Mouse (Mus musculus): ENCODE results near the gene Fap.

Gene Fap

DNA sequence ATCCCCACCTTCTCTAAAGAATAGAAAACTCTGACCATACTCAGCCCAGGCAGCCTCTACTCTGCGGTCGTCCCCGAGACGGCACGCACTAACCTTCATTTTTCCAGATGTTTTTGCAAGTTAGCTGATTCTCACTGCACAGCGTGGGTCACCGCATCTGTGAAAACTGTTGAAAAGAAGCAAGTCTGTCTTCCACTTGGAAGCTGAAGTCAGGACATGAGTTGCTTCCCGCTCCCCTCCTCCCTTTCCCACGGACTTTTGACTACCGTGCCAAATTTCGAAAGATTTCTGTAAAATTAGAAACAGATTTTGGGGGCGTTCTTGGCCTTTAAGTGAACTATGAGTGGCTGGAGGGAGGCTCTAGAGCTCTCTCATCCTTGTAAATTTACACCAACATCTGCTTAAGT, at the start of gene Fap:
Gene Fap, minus strand, starts transcription at position 323 of the 407 bp plus-strand sequence.
- peak; percentile 10 for DNase-seq

DNA sequence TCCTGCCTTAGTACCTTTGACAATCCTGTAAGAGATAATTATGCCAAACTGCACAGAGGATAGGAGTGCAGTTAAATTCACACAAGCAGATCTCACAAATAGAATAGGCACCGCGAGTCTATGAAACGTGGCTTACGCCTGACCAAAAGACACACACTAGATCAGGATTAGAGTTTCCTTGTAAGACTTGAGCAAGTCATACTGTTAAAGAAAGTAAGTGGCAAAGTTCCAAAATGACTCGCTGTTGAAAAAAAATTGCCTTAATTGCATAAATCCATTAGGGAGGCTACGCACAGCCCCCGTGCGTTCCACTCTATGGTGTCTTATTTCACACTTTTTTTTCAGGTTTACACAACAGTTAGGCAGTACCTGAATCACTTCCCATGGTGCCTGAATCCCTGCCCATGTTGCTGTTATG, 49.2 kb upstream of the Fap start:
- no peak for DNase-seq

DNA sequence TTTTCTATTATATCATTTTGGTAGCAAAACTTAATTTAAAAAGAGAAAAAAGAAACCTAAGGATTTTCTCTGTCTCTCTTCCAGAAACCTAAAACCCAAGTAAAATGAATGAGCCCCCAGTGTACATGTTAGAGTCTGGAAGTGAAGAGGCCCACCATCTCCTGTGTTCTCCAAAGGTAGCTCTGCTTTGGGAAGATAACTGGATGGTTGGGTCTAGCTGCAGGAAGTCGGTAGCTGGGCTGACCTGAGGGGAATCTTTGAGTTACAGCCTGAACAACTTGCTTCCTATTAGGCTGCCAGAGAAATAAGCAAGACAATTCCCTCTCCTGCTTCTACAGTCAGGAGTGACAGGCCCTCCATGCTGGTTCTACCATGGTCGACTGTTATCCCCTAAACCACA, 45.8 kb upstream of the Fap start:
- no peak for DNase-seq

DNA sequence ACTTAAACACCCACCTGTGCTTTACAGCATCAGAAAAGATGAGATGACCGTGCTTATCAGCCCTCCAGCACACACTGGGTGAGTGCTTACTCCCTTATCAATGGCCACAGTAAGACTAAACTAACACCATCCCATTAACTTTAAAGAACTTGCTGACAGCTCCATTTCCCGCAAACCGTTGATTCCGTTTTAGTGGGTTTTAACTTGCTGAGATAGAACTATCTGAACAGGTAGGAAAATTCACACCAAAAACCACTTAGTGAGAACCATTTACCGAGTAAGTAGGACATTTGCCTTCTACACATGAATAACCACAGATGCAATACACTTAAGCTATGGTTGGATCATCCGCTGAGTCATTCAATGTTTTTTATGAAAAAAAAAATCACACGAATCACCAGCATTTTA, 45.1 kb upstream of the Fap start:
- DNase-seq: no peak

DNA sequence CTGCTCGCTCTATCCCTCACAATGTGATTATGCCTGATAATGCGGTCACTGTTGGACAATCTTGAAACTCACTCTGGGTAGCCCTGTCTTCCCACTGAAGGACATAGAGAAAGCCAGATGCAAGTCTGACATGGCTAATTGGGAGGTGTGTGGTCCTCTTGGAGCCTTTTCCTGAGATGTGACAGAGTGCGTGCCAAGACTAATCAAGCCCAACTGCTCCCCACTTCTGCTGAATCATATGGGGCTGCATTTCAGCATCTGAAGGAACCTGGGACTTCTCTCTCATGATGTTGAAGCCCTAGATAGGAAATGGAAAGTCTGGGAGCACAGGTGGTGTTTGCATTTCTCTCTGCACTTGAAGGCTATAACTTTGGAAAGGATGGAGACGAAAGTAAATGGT, 39.3 kb upstream of the Fap start:
- no peak for DNase-seq

DNA sequence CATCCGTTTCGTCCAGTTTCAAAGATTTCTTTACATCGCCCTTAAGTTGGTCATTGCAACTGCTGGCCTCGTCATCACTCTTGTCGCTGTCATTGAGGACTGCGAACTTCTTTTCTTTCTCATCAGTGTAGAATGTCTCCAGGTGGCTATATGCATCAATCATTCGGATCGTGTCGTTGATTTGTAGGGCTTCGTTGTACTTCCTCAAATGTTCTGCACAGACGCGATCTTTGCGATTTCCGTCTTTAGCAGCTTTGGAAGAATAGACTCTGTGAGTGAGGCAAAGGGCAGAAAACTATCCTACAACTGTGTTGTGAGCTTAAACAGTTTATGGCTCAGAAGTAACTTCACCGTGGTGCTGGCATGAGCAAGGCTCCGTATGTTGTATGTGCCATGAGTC, 32.3 kb upstream of the Fap start:
- no peak for DNase-seq

DNA sequence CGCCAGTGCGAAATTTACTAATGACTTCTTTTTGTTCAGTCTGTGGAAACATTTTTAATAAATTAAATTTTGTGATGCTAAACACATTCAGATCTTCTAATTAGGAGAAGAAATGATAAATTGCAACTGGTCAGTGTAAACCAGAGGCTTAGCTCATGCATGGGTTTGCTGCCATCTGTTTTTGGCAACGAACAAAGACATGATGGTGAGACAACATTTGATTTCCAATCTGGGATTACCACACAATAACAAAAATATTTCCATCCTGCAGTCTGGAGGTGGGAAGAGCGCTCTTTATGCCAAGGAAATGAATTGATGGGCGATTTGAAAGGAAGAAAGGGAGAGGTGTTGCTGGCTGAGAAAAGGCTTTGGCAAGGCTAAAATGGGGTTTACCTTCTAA, 29.7 kb upstream of the Fap start:
- DNase-seq: no peak

DNA sequence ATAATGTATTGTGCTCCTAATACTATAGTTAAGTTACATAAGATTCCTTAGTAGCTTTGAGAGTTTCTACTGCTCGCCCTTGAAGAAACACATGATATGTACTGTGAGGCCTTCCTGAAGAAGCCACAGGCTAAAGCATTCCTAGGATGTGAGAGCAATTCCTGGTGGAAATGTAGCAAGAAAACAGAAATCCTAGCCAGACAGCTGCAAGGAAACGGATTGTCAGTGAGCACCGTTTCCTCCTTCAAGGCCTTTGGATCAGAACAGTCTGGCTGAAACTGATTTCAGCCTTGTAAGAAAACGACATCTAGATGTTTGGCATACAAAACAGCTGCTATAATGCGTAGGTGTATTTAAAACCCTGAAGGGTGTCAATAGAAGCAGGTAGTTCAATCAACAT, 22.7 kb upstream of the Fap start:
- DNase-seq: no peak

DNA sequence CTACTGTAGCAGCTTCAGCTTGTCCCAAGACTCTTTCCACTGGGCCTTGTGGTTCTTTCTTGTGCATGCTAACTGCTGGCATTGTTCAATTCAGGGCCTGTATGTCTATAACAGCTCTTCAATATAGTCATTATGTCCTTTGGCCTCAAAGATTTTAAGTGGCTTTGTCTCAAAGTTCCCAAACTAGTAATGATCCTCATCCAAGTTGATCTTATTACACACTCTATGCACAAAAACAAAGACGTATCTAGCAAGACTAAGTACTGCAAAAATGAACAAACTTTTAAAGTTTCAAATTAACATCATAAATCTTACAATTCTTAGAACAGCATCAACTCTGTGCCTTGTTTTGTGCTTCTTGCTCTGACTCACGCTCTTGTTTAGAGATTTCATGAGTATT, 20.6 kb upstream of the Fap start:
- DNase-seq: no peak

DNA sequence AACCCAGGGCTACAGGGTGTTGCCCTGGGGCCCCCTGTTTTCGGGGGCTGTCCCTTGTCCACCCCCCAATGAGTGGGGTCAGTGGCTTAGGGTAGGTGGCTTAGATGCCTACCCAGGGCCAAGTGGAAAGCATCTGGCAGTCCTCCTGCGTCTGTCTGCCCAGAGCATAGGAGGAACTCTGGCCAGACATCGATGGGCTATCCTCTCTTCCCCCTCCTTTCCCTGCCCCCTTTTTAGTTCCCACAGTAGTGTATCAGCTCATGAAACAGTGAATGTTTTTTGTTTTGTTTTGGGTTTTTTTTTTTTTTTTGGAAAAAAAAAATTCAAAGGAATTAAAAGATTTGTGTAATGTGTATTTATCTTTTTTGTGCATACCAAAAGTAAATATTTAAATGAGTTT, 17.7 kb upstream of the Fap start:
- no peak for DNase-seq

DNA sequence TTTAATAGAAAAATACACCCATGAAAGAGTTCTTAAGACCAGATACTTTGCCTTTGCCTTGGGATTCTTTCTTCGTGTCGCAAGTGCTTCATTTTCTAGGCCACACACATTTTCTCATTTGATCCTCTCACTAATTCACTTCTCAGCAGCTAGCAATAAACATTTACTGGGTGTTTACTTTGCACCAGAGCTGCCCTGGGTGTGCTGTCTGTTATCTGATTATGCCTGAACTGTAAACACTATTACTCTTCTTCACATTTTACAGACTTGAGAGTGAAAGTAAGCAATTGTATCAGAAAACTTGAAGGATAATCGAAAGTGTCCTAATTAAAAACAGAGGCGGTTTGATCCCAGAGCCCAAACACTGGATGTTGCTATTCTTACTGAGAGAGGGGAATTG, 15.5 kb upstream of the Fap start:
- DNase-seq: no peak

DNA sequence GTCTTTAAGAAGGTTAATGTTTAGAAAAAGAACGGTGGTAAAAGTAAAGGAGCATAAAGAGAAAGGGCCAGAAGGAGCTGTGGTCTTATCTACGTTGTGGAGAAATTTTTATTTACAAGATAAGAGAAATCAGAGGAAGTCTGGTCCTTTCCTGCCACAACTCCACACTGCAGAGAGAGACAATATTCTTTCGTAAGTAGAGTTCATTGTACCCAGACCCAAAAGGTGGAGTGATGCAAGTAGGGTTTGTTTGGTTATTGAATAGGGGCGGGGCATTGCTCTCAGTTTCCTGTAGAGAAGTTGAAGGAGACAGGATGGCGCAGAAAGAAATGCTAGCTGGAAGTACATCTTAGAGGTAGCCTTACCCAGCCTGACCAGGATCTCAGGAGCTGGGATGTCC, 11.9 kb upstream of the Fap start:
- no peak for DNase-seq

DNA sequence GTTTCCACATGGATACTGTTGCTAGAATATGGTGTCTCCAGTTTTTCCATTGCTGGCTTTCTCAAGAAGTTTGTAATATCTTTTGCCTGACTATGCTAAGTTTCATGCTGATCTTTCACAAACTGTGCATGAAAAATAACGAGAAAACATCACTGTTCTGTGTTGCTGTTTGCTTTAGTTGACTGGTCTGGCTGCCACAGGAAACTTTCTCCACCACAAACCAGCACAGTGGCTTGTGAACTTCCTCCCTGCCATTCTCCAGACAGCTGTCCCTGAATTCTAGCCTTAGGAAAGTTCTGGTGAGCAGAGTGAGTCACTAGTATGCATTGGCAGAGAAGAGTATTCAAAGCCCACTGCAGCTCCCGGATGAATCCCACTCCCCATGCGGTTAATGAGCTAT, 1.1 kb upstream of the Fap start:
- no peak for DNase-seq

DNA sequence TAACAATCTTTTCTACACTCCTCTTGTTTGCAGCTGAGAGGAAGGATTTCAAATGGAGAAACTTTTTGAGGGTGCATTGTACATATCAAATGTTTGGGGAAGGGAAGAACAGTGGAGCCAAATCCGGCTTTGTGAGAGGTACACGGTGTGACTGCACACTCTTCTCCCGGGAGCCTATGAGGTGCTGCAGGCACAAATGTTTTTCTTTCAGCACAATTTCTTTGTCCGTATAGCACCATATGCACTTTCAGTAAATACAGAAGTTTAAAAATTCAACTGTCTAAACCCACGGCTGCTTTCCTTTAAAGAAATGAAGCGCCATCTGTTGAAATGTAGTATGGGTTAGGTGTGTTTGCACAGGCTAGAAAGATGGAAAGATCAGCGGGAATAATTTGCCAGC, 375 bp upstream of the Fap start:
- no peak for DNase-seq

DNA sequence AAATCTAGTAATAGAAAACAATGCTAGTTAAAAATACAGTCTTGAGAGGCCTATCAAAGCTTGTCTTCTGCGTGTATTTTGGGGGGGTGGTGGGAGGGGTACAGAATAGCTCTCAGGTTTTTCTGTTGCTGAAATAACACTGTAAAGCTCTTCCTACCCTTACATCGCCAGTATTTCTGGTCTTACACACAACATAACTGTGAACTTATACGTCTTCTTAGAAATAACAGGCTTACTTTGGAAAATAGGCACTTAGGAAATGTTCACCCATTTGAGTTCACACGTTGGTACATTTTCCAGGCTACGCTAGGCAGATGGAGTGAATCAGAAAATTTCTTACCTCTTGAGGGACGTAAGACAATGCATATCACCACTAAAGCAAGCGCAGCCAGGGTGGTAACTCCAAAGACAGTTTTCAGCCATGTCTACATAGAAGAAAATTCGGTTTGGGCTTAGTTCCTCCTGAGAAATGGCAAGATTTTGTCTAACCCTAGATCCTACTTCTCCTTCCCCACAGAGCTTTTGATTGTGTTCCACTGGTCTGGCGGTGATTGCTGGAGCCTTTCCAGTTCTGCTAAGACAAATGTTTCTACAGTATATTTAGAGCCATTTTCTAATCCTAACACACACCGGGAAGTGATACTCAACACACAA, 649 bp downstream of the Fap start:
- no peak for DNase-seq

DNA sequence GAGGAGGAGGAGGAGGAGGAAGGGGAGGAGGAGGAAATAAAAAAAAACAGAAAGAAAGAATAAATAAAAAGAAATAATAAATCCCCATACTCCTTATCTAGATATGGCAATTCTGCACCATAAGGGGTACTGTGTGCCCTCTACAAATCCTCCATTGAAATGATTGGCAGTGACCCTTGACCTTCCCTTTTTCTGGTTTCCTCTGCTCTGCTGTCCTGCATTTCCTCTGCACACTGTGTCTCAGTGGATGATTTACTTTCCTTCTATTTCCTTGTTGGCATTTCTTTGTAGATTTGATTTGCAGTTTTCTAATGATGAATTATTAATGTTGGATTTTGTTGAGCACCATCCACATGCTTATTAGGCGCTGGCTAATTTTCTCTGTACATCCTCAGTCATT, 9.2 kb downstream of the Fap start:
- no peak for DNase-seq

DNA sequence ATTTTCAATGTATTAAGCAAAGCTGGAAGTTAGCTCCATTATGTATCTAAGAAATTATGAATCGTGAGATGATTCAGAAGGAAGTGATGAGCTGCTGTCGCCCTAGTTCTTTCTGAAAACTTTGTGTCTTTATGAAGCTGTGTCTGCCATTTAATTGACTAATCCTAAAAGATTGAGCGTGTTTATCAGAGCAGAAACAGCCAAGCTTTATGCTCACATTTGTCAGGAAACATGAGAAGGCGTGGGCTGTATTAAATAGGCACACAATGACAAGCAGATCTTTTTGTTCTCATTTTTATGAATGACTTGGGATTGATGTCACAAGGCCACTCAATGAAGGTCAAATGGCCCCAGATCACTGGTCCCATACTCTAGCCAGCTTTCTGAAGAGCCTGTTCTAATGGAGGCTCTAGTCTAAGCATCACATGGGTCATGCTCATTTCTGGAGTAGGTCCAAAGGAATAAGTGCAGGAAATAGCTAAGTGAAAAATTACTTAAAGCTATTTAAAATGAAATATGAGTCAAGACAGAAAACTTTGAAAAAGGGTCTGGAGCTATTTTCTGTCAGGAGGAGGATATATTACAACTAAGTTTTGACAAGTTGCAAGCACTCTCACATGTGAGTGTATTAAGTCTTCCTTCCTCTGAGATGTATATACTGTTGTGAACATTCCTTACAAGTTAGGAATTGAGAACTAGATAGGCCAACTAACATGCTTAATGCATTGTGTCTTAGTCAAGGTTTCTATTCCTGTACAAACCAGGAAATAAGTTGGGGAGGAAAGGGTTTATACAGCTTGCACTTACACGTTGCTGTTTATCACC, 11.0 kb downstream of the Fap start:
- no peak for DNase-seq

DNA sequence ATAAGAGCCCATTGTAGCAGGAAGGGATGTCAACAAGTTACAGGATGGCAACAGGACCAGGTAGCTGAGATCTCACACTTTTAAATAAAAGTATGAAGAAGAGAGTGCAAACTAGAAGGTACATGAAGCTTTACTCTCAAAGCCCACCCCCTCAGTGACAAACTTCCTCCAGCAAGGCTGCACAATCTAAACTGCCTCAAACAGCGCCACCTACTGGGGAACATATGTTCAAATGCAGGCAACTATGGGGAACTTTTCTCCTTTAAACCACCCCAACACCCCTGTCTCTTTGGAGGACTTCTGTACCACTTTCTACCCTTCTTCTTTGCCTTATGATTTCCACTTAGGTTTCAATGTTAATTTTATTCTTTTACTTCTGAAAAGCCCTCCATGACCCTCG, 16.5 kb downstream of the Fap start:
- no peak for DNase-seq

DNA sequence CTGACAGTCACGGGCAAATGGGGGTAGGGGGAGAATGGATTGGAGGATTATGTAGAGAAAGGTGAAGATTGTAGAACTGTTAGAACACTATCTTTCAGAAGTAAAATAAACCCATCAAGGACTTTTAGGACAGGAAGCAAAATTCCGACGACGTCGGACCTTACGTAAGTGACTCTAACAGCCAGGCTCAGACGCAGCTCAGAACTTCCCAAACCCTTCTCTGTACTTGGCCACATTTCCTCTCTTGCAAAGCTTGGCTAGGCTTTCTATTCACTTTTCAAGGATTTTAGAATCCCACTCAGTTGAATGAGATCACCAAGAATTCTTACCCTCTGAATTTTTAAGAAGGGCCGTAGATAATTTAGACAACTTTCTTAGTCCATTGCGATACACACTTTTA, 17.5 kb downstream of the Fap start:
- no peak for DNase-seq

DNA sequence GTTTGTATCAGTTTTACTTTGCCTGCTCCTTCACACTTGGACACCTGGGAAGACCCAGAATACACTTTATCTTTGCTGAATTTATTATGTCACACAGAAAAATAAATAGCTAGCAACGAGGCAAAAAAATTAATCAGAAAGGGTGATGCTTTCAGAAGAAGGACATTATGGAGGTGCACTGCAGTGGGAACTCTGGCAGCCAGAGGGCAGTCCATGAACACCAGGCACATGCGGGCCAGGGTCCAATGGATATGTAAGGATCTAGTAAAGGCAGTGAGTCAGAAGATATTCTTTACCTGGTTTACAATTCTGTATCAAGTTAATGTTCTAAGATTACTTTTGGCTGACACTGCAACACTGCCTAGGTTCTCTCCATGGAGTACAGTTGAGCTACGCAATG, 24.2 kb downstream of the Fap start:
- peak; percentile 10 for DNase-seq

DNA sequence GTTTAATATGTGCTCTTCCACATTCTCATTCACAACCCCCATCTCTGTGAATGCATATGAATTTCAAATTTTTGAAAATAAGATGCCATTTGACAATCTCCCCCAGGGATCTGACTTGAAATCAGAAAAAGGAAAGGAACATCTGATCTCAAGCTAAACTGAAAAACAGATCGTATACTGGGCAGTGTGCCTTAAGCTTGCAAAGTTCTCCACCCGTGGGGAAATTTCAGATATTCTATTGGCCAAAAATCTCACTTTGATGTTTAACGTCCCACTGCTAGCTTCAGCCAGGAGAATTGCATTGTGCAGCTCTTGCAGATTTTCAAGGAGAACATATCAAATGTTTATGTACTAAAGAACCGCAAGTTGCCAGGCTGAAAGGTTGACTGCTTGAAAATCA, 24.7 kb downstream of the Fap start:
- no peak for DNase-seq

DNA sequence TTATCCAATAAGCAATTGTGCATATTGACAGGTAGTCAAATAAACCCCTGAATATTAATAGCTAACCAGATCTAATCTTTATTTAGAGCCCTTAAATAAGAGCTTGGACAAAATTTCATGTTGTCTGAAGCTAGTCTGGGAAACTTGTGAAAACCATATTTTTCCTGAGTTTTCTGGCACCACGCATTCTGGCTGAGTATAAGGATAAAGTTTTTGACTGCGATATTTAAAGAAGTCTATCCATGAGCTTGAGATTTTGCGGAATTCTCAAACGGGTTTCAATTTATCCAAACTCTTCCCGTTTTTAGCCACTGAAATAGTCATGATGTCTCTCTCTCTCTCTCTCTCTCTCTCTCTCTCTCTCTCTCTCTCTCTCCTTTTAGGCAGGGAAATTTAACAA, 25.8 kb downstream of the Fap start:
- DNase-seq: no peak

DNA sequence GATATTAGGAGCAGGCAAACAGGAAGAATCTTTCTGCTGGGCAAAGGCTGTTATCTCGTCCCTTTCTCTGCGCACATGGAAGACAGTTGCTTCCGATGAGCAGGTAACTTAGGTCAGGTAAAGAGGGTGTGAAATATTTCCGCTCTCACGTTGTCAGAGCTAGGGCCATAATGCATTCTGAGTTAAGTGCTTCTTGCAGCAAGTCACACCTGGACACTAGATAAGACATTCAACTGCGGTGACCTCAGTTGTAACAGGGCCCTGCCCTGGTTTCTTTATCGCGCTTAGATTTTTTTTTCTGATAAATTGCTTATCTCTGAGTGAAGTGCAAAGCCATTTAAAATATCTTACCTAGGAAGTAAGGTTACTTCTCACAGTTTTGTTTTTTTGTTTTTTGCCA, 38.4 kb downstream of the Fap start:
- DNase-seq: no peak

DNA sequence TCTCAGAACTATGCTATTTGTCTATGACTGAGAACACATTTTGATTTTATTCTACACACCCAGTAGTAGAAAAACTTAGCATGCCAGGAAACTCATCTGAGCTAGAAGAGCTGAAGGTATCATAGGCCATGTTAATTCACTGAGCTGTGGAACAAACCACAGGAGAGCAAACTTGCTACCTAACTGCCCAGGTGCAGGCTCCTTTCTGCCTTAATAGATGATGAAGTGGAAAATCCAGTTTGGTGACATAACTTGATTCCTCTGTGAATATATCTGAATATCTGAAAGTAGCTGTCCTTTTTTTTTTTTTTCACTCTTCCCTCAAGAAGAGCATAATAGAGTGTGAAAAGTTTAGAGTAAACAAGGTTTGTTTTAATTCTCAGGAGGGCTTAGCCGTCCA, 42.8 kb downstream of the Fap start:
- DNase-seq: no peak

DNA sequence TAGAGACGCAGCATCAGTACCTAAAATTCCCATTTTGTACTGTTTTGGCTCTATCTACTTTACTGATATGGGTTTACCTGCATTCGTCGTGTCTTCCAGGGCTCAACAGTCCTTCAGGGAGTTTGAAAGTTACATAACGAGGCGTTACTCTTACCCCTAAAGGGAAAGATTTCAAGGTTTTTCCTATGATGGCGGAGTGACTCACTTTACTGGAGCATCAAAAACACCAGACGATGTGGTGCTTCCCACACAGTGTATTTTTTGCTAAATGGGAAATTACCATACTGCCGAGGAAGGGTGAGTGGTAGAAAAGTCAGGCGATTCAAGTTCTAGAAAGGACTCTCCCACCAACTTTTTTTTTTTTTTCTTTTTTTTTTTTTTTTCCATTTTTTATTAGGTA, 47.5 kb downstream of the Fap start:
- DNase-seq: no peak

Measured in kidney, postnatal 10 days (tissue).